Mouse (Mus musculus) forebrain, embryonic 15.5 days (tissue): ENCODE measurements around the gene Lrrfip1. TPM values are rescaled to one million over a fixed set of nuclear protein-coding genes. Genes with fewer than 3 reads are reported as not detected.

Source experiments
- polyA plus RNA-seq: library from polyadenylated mRNA; unstranded; fragments of >200 nt; fragmentation: Nextera tagmentation; extraction: Ambion mirVana; gene quantifications from 2 replicates; pipeline ENCODE4 v1.2.1, GENCODE M21; 2015

Gene Lrrfip1
- polyA plus RNA-seq, 1 experiment from 2014 or later: 38.3 TPM

Other genes with a start within 250 kb of the Lrrfip1 start
- 3.2 and 3.5 TPM in 2 replicates for gene Col6a3, start 154.8 kb upstream of the Lrrfip1 start, polyA plus RNA-seq
- 0.11 and 0.45 TPM in 2 replicates for gene Mlph, start 83.7 kb upstream of the Lrrfip1 start, polyA plus RNA-seq
- not detected in 2 replicates for gene Prlh, start 45.6 kb upstream of the Lrrfip1 start, polyA plus RNA-seq
- 0.18 and 0.20 TPM in 2 replicates for gene Rab17, start 29.1 kb upstream of the Lrrfip1 start, polyA plus RNA-seq
- 0.14 and 0.17 TPM in 2 replicates for gene Rbm44, start 146.4 kb downstream of the Lrrfip1 start, polyA plus RNA-seq
- 3.2 and 3.3 TPM in 2 replicates for gene Ramp1, start 181.1 kb downstream of the Lrrfip1 start, polyA plus RNA-seq